Mouse (Mus musculus) spleen, embryonic (tissue): ENCODE results near the gene Zfyve27.

Experiments used
- CTCF ChIA-PET: fragments of 350-600 bp; sonication (Branson Sonifier 250); formaldehyde crosslinking; loops from one replicate; lab custom pipeline; 2022; lab: Charles Lee

Gene Zfyve27

DNA sequence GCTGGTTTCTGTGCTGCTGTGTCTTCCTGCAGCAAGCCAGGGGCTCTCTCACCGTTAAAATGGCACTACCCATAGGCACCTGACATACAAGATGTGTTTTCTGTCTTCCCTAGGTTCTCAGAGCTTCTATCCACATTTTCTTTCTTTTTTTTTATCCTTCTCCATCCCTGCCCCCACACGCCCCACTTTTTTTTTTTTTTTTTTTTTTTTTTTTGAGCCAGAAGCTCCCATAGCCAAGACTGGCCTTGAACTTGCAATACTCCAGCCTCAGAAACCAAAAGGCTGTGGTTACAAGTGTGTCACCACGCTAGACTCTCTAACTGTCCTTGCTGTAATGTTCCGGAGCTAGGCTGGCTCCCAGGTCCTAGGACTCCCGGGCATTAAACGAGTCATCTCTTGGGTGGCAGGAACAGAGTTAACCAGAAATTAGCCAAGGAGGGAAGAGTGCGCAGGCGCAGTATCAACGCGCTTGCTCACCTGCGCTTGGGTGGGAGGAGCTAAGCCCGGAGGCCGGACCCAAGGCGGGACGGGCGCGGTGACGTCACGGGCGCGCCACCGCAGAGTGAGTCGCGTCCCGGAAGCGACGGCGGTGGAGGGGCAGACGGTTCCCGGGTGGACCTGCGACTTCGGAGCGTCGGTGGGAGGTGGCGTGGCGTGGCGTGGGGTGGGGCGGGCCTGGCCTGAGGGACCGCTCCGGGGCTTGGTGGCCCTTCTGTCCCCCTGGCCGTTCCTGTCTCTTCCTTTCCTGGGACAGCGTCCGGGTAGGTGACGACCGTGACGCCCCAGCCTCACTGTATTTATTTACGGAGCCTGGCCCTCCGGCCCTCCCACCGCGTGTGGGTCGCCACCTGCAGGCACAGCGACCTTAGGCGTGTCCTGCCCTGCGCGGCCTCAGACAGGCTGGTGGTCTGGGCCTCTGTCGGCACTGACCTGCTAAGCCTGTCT is 6.5 kb downstream of the Zfyve27 start:
- CTCF ChIA-PET, result no interaction called here

GRCm38 (mm10) chr19:42176841-42177240 is 13.1 kb downstream of the Zfyve27 start:
- CTCF ChIA-PET, result interaction anchor here (0.6 kb wide), 1 partner anchor 37 kb away, joined by 6 read pairs; no protein-coding TSS in a partner anchor

GRCm38 (mm10) chr19:42177461-42177860 is 13.7 kb downstream of the Zfyve27 start:
- CTCF ChIA-PET, result interaction anchor here (0.6 kb wide), 2 partner anchors 36 to 65 kb away, joined by 6 read pairs; no protein-coding TSS in a partner anchor

GRCm38 (mm10) chr19:42179356-42179755 is 15.6 kb downstream of the Zfyve27 start:
- CTCF ChIA-PET, result no interaction called here

- CTCF ChIA-PET, result interaction anchor here (0.7 kb wide), 1 partner anchor 1802 kb away, joined by 4 read pairs; no protein-coding TSS in a partner anchor
Observed at GRCm38 (mm10) chr19:42182673-42183072, 18.9 kb downstream of the Zfyve27 start.

- CTCF ChIA-PET, result no interaction called here
Observed at GRCm38 (mm10) chr19:42189735-42190134, 26.0 kb downstream of the Zfyve27 start.

DNA sequence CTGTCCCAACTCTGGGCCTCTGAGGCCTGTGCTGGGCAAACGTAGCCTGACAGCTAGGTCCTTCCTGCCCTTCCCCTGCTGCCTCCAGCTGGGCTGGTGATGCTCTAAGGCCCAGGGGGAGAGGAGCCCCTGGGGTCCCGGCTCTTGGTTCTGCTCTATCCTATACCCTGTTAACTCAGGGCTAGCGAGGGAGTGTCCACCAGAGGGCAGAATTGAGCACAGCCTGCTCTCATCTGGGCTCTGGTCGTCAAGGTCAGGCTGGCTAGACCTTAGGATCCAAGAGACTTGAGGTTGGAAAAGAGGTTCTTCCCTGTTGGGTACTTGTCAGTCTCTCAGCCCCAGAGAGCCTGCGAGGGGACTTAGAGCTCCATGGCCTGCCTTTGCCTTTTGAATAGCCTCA is 26.7 kb downstream of the Zfyve27 start:
- CTCF ChIA-PET, result no interaction called here

GRCm38 (mm10) chr19:42193311-42193710 is 29.6 kb downstream of the Zfyve27 start:
- CTCF ChIA-PET, result no interaction called here

DNA sequence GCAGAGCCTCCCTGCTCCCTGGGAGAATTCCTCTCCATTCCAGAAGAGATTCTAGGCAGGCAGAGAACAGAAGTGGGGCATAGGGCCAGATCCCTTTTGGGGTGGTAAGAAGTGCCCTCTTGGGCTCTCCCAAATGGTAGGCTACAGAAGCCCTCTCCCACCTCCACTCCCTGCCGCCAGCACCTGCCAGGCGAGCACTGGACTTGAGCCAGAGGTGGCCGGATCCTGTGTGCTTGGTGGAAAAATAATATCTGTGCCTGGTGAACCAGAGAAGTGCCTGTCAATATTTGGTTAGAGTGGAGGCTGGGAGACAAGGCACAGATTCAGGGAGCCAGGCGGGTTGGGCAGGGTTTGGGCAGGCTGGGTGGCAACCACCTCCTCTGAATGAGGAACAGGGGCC is 32.6 kb downstream of the Zfyve27 start:
- CTCF ChIA-PET, result no interaction called here

GRCm38 (mm10) chr19:42197066-42197465 is 33.3 kb downstream of the Zfyve27 start:
- CTCF ChIA-PET, result no interaction called here

DNA sequence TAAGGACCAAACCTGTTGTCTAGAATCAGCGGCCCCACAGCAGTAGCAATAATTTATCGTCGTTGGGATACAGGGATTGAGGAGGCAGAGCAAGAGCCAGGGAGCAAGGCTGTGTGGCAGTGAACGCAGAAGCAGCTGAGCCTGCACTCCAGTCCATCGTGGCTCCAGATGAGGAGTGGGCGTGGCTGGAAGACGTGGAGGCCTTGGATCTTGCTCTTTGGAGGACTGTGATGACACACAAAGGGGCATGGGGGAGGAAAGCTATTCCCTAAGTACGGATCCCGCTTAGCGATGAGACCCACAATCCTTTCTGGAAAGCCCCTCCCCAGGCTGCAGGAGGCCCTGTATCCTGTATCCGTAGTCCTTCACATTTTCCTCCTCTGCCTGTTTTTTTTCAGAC is 34.3 kb downstream of the Zfyve27 start:
- CTCF ChIA-PET, result no interaction called here

DNA sequence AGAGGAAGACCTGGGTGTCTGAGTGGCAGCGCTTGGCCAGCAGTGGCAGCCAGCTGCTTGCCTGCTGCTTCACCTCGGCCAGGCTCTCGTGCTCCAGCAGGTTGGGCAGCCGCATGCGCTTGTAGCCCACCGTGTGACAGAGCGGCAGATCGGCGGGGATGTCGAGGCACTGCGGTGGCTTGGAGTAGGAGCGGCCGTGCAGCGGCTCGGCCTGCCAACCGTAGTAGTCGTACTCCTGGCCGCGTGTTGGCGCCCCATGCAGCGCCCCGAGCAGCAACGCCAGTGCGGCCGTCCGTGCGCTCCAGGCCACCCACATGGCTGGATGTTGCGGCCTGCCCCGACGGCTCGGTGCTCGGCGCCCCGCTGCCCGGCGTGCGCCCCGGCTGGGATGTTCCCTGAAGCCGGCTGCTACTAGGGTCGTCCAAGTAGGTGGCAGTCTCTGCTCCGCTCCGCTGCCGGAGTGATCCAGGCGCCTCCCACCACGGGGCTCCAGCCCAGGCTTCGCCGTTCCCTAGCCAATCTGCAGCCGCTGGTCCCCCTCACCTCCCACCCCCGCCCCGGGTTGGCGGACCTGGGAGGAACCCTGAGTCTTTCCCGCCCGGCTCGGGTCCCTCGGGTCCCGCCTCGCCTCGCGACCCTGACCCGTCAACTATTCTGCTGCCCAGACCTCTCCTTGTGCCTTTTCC is 38.1 kb downstream of the Zfyve27 start, which contains the start of gene Sfrp5:
TSS of gene Sfrp5 (minus strand) at position 557 of the 686 bp plus-strand sequence.
- CTCF ChIA-PET, result no interaction called here

DNA sequence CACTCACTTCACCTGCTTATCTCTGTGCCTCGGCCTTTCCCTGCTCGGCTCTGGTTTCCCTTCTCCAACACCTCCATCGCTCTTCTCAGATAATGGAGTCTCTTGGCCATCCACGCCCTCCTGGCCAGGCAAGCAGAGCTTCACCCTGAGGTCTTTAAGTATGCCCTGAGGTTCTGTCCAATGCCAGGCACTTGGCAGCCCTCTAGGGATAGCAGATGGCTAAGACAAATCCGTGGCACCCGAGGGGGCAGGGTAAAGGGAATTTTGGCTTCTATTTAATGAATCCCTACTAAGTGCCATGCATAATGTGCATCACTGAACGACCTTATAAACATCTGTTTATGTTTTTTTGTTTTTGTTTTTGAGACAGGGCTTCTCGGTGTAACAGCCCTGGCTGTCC is 38.7 kb downstream of the Zfyve27 start:
- CTCF ChIA-PET, result no interaction called here

- CTCF ChIA-PET, result no interaction called here
Observed at GRCm38 (mm10) chr19:42204306-42204705, 40.6 kb downstream of the Zfyve27 start.

DNA sequence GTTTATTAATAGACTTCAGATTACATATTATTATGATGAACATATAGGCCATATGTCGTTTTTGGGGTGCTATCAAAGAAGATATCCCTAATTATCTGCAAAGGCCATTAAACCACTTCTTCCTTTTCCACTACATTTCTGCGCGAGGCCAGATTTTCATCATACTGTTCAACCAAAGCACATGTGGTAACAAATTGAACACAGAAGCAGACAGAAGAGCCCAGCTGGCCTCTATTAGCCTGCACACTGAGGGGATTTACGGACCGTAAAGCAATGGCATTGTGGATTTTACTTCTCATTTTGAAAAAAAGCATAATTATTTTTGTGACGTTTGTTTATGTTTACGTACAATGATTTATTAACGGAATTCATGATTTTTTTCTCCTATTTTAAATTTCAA is 41.5 kb downstream of the Zfyve27 start:
- CTCF ChIA-PET, result no interaction called here

GRCm38 (mm10) chr19:42209485-42209884 is 45.7 kb downstream of the Zfyve27 start:
- CTCF ChIA-PET, result no interaction called here

GRCm38 (mm10) chr19:42209976-42210375 is 46.2 kb downstream of the Zfyve27 start:
- CTCF ChIA-PET, result no interaction called here

DNA sequence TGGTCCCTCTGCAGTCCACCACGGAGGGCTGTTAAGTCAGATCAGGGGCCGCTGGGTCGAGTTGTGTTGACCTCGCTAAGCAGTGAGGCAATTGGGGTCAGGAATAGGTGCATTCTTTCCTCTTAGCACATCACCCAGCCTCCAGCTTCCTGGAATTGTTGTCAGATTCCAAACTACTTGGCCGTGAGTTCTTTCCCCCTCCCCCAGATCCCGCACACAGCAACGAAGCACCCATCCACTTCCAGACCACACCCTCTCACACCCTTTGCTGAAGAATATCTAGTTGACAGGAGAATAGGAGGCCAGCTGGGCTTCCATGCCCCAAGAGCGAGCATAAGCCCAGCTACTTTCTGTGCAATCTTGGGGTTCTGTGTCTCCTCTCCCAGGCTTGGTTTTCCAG is 48.2 kb downstream of the Zfyve27 start:
- CTCF ChIA-PET, result no interaction called here

DNA sequence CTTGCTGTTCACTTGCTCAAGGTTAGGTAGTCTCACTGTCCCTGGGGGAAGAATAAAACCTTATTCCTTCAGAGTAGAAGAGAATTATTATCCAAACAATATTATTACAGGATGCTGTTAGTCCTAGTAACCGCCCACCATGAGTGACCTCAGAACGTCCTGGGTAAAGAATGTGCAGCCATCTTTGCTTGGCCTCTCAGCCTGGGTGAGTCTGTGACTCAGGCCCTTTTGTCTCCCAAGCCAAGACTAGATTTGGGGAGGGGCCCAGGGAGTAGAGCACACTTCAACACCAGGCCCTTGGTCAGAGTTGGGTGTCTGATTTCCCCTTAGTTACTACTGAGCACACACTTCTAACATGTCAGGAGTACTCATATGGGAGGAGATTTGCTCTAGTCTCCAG is 50.9 kb downstream of the Zfyve27 start:
- CTCF ChIA-PET, result no interaction called here

DNA sequence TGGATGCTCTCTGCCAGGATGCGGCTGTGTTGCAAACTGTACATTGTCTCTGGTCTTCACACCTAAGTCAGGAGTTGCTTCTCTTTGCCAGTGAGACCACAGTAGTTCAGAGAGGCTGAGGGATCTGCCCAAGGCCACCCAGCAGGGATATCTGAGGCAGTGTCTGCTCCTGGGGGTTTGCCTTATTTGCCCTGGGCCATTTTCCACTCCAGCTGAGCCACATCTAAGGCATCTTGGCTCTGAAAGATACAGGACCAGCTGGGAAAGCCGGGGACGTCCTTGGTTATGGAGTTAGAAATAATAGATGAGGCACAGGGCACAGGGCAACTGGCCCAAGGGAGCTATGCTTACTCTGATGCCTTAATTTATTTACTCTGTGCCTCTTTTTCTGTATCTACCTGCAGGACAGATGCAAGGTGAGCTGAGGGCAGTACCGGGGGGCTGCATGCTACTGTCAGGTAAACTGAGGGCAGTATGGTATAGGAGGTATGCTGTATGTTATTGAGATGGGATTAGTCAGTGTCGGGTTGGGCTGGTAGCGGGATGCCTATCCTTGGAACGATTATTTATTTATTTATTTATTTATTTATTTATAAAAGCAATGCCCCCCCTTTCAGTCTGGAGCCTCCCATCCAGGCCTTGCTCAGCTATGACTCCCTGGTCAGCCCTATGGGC is 53.1 kb downstream of the Zfyve27 start:
- CTCF ChIA-PET, result no interaction called here

- CTCF ChIA-PET, result no interaction called here
Observed at GRCm38 (mm10) chr19:42217374-42217763, 53.6 kb downstream of the Zfyve27 start.

DNA sequence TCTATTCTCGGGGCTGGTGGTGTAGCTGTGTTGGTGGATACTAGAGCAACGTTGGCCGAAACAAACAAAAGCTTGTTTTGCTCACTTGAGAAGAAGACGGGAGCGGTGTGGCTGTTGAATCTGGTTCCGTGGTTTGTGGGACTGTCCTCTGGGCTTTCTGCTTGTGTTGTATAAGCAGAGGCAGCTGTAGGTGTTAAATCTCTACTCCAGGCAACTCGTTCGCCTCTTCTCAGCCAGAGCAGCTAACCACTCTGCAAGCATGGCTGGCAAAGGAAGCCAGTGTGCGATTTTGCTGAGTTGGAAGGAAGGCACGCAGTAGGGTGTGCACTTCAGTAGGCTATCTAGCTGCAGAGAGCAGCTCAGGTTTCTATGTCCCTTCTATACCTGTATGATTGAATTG is 62.7 kb downstream of the Zfyve27 start:
- CTCF ChIA-PET, result no interaction called here
